Mouse (Mus musculus) right cerebral cortex, adult 18-20 months (tissue): ENCODE measurements around the gene Pcdh15.

Source experiments
- DNase-seq: peaks from one replicate; pipeline ENCODE4 v3.0.0; 2022; ENCODE audit warnings: mixed read lengths

Gene Pcdh15

GRCm38 (mm10) chr10:74316091-74316490, 1216.9 kb downstream of the Pcdh15 start:
- no peak for DNase-seq

GRCm38 (mm10) chr10:74335412-74335811, 1236.3 kb downstream of the Pcdh15 start:
- DNase-seq, result no peak

GRCm38 (mm10) chr10:74339247-74340160, 1240.4 kb downstream of the Pcdh15 start:
- no peak for DNase-seq

- no peak for DNase-seq
These were observed 1260.4 kb downstream of the Pcdh15 start for GRCm38 (mm10) chr10:74359526-74359925.

GRCm38 (mm10) chr10:74378697-74379096, 1279.6 kb downstream of the Pcdh15 start:
- DNase-seq, result no peak

- no peak for DNase-seq
These were observed 1280.4 kb downstream of the Pcdh15 start for GRCm38 (mm10) chr10:74379276-74380134.

- DNase-seq, result no peak
These were observed 1288.7 kb downstream of the Pcdh15 start for GRCm38 (mm10) chr10:74387538-74388499.

GRCm38 (mm10) chr10:74403111-74403510, 1304.0 kb downstream of the Pcdh15 start:
- DNase-seq, result peak; percentile 41

- DNase-seq, result no peak
These were observed 1314.9 kb downstream of the Pcdh15 start for GRCm38 (mm10) chr10:74414021-74414420.

GRCm38 (mm10) chr10:74414945-74415344, 1315.8 kb downstream of the Pcdh15 start:
- DNase-seq, result no peak

GRCm38 (mm10) chr10:74415359-74415758, 1316.2 kb downstream of the Pcdh15 start:
- no peak for DNase-seq

- DNase-seq, result no peak
These were observed 1316.8 kb downstream of the Pcdh15 start for GRCm38 (mm10) chr10:74415949-74416348.

GRCm38 (mm10) chr10:74450069-74450468, 1350.9 kb downstream of the Pcdh15 start:
- no peak for DNase-seq

- no peak for DNase-seq
These were observed 1364.8 kb downstream of the Pcdh15 start for GRCm38 (mm10) chr10:74463972-74464371.

GRCm38 (mm10) chr10:74480779-74481178, 1381.6 kb downstream of the Pcdh15 start:
- DNase-seq, result no peak

GRCm38 (mm10) chr10:74512315-74512714, 1413.2 kb downstream of the Pcdh15 start:
- DNase-seq, result no peak

- DNase-seq, result no peak
These were observed 1414.6 kb downstream of the Pcdh15 start for GRCm38 (mm10) chr10:74513743-74514142.

- DNase-seq, result no peak
These were observed 1439.2 kb downstream of the Pcdh15 start for GRCm38 (mm10) chr10:74538371-74538770.

GRCm38 (mm10) chr10:74555326-74555725, 1456.2 kb downstream of the Pcdh15 start:
- no peak for DNase-seq

- no peak for DNase-seq
These were observed 1470.5 kb downstream of the Pcdh15 start for GRCm38 (mm10) chr10:74569603-74570002.

- no peak for DNase-seq
These were observed 1480.8 kb downstream of the Pcdh15 start for GRCm38 (mm10) chr10:74579924-74580323.

- DNase-seq, result no peak
These were observed 1492.7 kb downstream of the Pcdh15 start for GRCm38 (mm10) chr10:74591799-74592198.
